Mouse (Mus musculus): ENCODE measurements around the gene Lyzl6. TPM values are rescaled to one million over a fixed set of nuclear protein-coding genes. Genes with fewer than 3 reads are reported as not detected.

The Lyzl6 gene
- not detected for polyA plus RNA-seq (2017; shearing (Covaris generic))

GRCm38 (mm10) chr11:103638790-103639189 is at the start of gene Lyzl6:
TSS of gene Lyzl6 (minus strand) at chr11:103638890.

DNA sequence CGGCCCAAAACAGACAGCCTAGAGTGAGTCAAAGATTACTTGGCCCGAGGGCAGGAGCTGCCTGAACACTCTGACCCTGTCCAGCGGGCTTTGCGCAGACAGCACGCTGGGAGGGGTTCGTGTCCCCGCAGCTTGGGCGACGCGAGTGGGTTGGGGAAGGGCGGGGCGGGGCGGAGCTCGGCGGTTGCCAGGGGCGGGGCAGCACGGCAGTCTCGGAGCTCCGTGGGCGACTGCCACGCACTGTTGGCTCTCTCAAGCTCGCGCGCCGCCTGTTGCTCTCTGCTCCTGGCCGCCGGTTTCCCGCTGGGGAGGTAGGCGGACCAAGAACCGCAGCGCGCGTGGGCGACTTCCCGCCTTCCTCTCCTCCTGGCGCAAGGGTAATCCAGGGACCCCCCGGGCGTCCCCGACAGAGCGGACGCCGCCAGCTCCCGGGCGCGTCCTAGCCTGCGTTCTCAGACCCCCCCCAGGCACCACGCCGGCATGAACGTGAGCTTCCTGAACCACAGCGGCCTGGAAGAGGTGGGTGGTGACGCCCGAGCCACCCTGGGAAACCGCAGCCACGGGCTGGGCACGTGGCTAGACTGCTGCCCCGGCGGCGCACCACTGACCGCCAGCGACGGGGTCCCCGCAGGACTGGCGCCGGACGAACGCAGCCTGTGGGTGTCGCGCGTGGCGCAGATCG is 10.8 kb upstream of the Lyzl6 start, which contains the start of gene Rprml:
TSS of gene Rprml (plus strand) at position 270 of the 682 bp plus-strand sequence.

DNA sequence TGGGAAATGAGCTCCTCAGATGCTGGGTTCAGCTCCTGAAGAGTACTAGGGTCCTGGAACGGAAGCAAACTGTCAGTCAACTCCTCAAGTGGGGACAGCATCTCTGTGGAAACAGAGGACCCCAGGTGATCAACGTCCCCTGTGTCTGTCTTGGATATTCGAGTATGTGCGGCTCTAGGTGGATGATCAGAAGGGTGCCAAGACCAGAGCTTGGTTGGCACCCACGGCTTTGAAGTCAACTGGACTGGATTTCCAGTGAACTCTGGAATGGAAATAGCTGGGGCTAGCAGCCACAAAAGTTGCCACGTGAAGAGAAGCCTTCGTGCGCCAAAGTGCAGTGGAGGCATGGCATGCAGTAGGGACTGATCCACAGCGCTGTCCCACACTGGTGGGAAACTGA is 17.6 kb downstream of the Lyzl6 start, which contains the start of gene Gm884:
TSS of gene Gm884 (minus strand) at position 101 of the 400 bp plus-strand sequence.

Other genes starting within 250 kb of the Lyzl6 start
- gene Plekhm1, start 226.2 kb downstream of the Lyzl6 start, polyA plus RNA-seq (2017; shearing (Covaris generic)), result 26.1 TPM
- gene Lrrc37a, start 134.3 kb downstream of the Lyzl6 start, polyA plus RNA-seq (2017; shearing (Covaris generic)), result not detected
- not detected for gene Gm884, start 17.8 kb downstream of the Lyzl6 start, polyA plus RNA-seq (2017; shearing (Covaris generic))
- gene Rprml, start 10.7 kb upstream of the Lyzl6 start, polyA plus RNA-seq (2017; shearing (Covaris generic)), result not detected
- 150 TPM for gene Gosr2, start 59.0 kb upstream of the Lyzl6 start, polyA plus RNA-seq (2017; shearing (Covaris generic))
- gene Wnt9b, start 110.9 kb upstream of the Lyzl6 start, polyA plus RNA-seq (2017; shearing (Covaris generic)), result not detected
- gene Wnt3, start 135.3 kb upstream of the Lyzl6 start, polyA plus RNA-seq (2017; shearing (Covaris generic)), result 4.8 TPM